Mouse (Mus musculus): Measurements from ENCODE around the gene Apol9a.
"Not testable (repeated sequence)": the region's sequence is repeated elsewhere in the genome, so short reads cannot be mapped to it uniquely, and the experiment has no call there.

GRCm38 (mm10) chr15:77422925-77423324, 12.0 kb upstream of the Apol9a start:
- not testable (repeated sequence) for TF ChIP-seq HCFC1 (IDR thresholded peaks at IDR 0.05; ENCODE audit: borderline replicate concordance, insufficient read depth, low read length); MAFK (IDR thresholded peaks at IDR 0.05; ENCODE audit: insufficient read depth, low read depth, low read length); CHD2 (IDR thresholded peaks at IDR 0.05; ENCODE audit: low read depth, low read length); ZC3H11A (IDR thresholded peaks at IDR 0.05; ENCODE audit: borderline replicate concordance, low read depth, low read length)

All from ES-E14 (cell line).